Mouse (Mus musculus) forebrain, embryonic 10.5 days (tissue): ENCODE measurements at regions not wholly inside any gene's neighbourhood (a gene's known extent, or its start where the extent isn't known, plus 50 kb on each side); places are given as distances from the start of the nearest gene placed in this dataset.

Source experiments
- DNase-seq: peaks from one replicate; pipeline ENCODE4 v3.0.0-alpha.2; 2017; ENCODE audit warnings: low spot score; ENCODE audit errors: extremely low spot score
- H3K27ac ChIP-seq: fragments of 300-500 bp; sonication (generic); 2 replicates; pipeline ENCODE4 v1.5.1; 2016; ENCODE audit warnings: mild to moderate bottlenecking
- H3K27me3 ChIP-seq: fragments of 300-500 bp; sonication (generic); 2 replicates; pipeline ENCODE4 v1.6.1; 2016; ENCODE audit warnings: mild to moderate bottlenecking; ENCODE audit not compliant: poor library complexity, severe bottlenecking
- H3K36me3 ChIP-seq: fragments of 300-500 bp; sonication (generic); replicated peaks from 2 replicates; pipeline ENCODE4 v1.6.1; 2016; ENCODE audit warnings: mild to moderate bottlenecking, moderate library complexity
- H3K4me1 ChIP-seq: fragments of 300-500 bp; sonication (generic); 2 replicates; pipeline ENCODE4 v1.6.1; 2016
- H3K4me3 ChIP-seq: fragments of 300-500 bp; sonication (generic); 2 replicates; pipeline ENCODE4 v1.5.1; 2016; ENCODE audit warnings: mild to moderate bottlenecking, moderate library complexity
- H3K9me3 ChIP-seq: fragments of 300-500 bp; sonication (generic); 2 replicates; pipeline ENCODE4 v1.6.1; 2016; ENCODE audit warnings: mild to moderate bottlenecking, moderate library complexity
- WGBS: fragments of 180-500 bp; shearing (Covaris S2); methylation state at CpG from one replicate; pipeline ENCODE4 v1.1.7; 2016; 5-methylcytosine and 5-hydroxymethylcytosine counted together

- no peaks in the 10 kb centered on the region for H3K36me3 ChIP-seq
These were observed 719.5 kb upstream of the Kirrel3 start for GRCm38 (mm10) chr9:33766235-33766634.

DNA sequence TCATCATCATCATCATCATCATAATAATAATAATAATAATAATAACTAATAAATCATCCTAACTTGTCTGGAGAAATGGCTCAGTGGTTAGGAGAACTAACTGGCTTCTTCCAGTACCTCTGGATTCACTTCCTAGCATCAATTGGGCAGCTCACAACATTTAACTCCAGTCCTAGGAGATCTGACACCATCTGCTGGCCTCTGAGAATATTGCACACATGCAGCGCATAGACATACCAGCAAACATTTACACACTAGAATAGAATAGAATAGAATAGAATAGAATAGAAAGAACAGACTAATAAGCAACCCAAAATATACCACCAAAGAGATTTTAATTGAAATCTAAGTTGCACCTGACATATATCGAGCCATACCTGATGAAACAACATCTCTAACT lies 715.9 kb upstream of the Kirrel3 start:
- H3K4me1 ChIP-seq = no peaks in the 10 kb centered on the region
- no peak overlapping the region for H3K4me3 ChIP-seq
- DNase-seq = no peak
- no peaks in the 10 kb centered on the region for H3K36me3 ChIP-seq
- no peaks in the 10 kb centered on the region for H3K27me3 ChIP-seq
- 90% methylated on average over 2 of the region's 2 CpGs for WGBS
- H3K9me3 ChIP-seq = no peaks in the 10 kb centered on the region
- no peak overlapping the region for H3K27ac ChIP-seq

More at GRCm38 (mm10) chr9:33766235-33766634, 719.5 kb upstream of the Kirrel3 start:
- 92% methylated on average over 2 of the region's 2 CpGs for WGBS
- Histone ChIP-seq H3K9me3 (no peaks in the 10 kb centered on the region), H3K27me3 (no peaks in the 10 kb centered on the region), H3K4me3 (no peak overlapping the region), H3K27ac (no peak overlapping the region), H3K4me1 (no peaks in the 10 kb centered on the region)
- no peak for DNase-seq

DNA sequence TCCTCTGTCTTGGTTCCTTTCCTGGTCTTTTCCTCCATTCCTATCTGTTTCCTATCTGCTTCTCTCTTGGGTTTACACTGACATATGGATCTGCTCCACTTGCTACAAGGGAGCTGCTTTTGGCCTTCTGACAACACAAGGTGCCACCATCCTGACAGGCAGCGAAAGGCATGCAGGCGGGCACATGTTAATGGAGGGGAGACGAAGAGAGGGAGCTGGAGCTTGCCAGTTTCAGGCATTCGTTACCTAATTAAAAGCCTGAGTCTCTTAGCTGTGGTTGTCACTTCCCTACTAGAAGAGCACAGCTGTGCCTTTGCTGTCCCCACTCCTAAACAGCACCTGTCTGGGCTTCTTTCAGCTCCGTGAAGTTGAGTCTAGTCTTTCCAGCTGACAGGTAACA lies 711.5 kb upstream of the Kirrel3 start:
- no peak for DNase-seq
- Histone ChIP-seq H3K27me3 (no peaks in the 10 kb centered on the region), H3K9me3 (no peaks in the 10 kb centered on the region), H3K27ac (no peak overlapping the region), H3K4me3 (no peak overlapping the region), H3K36me3 (no peaks in the 10 kb centered on the region), H3K4me1 (no peaks in the 10 kb centered on the region)
- 75% methylated on average over 5 of the region's 5 CpGs for WGBS

DNA sequence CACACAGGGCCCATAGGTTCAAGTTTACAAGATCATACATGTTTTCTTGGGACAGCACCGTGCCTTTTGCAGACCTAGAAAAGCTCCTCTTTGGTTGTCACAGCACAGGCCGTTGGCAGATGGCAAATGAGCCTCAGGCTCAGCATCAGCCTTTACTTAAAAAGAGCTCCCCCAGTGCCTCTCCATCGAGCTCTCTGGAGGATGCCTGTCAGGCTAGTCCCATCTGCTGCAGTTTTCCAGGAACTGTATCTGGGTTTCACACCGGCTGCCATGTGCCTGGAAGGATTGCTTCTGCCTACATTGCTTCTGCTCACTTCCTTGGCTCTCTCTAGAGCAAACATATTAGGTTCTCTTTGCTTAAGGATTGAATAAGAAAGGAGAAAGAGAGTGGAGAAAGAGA lies 695.1 kb upstream of the Kirrel3 start:
- Histone ChIP-seq H3K4me3 (no peak overlapping the region), H3K36me3 (no peaks in the 10 kb centered on the region), H3K9me3 (no peaks in the 10 kb centered on the region), H3K4me1 (no peaks in the 10 kb centered on the region; the same call in 1 of the 2 replicates), H3K27ac (no peak overlapping the region), H3K27me3 (no peaks in the 10 kb centered on the region)
- DNase-seq = no peak
- WGBS = 82% methylated on average over 4 of the region's 4 CpGs

GRCm38 (mm10) chr9:33800250-33800649 lies 685.4 kb upstream of the Kirrel3 start:
- peaks cover 4% of the 10 kb centered on the region; the same call in 1 of the 2 replicates for H3K4me1 ChIP-seq
- H3K27ac ChIP-seq = no peak overlapping the region
- H3K4me3 ChIP-seq = no peak overlapping the region
- peaks cover 9% of the 10 kb centered on the region for H3K27me3 ChIP-seq
- 77% methylated on average over 6 of the region's 6 CpGs for WGBS
- H3K36me3 ChIP-seq = no peaks in the 10 kb centered on the region
- no peak for DNase-seq
- H3K9me3 ChIP-seq = no peaks in the 10 kb centered on the region

GRCm38 (mm10) chr9:33800763-33801162 lies 684.9 kb upstream of the Kirrel3 start:
- Histone ChIP-seq H3K9me3 (no peaks in the 10 kb centered on the region), H3K36me3 (no peaks in the 10 kb centered on the region), H3K27me3 (peaks cover 9% of the 10 kb centered on the region), H3K4me3 (no peak overlapping the region), H3K27ac (no peak overlapping the region), H3K4me1 (peaks cover 4% of the 10 kb centered on the region; the same call in 1 of the 2 replicates)
- no peak for DNase-seq
- WGBS = 74% methylated on average over 1 of the region's 1 CpGs

DNA sequence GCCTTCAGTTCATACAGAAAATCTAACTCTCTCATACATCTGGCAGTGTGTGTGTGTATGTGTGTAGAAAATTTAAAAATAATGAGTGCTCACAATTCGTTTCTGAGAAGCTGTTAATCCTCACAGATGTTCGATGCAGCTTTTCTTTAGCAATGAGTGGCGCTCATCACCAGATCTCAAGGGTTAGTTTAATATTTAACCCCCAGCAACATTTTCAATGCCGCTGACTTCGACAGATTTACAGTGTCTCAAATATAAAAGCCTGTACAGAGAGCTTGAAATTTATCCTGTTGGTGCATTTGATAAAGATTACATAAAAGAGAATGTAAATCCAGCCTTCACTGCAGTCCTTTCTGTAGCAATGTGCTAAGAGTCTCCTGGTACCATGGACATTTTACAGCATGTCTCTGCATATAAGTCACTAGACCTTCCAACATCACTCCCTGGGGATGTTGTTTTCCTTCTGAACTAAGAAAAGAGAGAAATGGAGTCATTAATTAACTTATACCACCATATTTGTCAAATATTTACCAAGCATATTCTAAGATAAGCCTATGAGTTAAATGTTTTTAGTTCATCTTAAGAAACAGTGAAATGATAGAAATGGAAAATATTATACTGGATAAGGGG lies 670.8 kb upstream of the Kirrel3 start:
- Histone ChIP-seq H3K9me3 (no peaks in the 10 kb centered on the region), H3K27me3 (no peaks in the 10 kb centered on the region), H3K4me3 (no peak overlapping the region), H3K36me3 (no peaks in the 10 kb centered on the region), H3K27ac (no peak overlapping the region), H3K4me1 (no peaks in the 10 kb centered on the region)
- no peak for DNase-seq
- WGBS = 84% methylated on average over 5 of the region's 5 CpGs

- Histone ChIP-seq H3K27ac (no peak overlapping the region), H3K36me3 (no peaks in the 10 kb centered on the region), H3K4me3 (no peak overlapping the region), H3K27me3 (no peaks in the 10 kb centered on the region), H3K9me3 (no peaks in the 10 kb centered on the region), H3K4me1 (no peaks in the 10 kb centered on the region)
- DNase-seq = no peak
- WGBS = 92% methylated on average over 9 of the region's 9 CpGs
These were observed 662.9 kb upstream of the Kirrel3 start for GRCm38 (mm10) chr9:33822574-33823394.

GRCm38 (mm10) chr9:33826116-33826515 lies 659.6 kb upstream of the Kirrel3 start:
- WGBS = 73% methylated on average over 4 of the region's 4 CpGs

GRCm38 (mm10) chr9:33827409-33827808 lies 658.3 kb upstream of the Kirrel3 start:
- Histone ChIP-seq H3K36me3 (no peaks in the 10 kb centered on the region), H3K27ac (no peak overlapping the region), H3K27me3 (no peaks in the 10 kb centered on the region), H3K9me3 (no peaks in the 10 kb centered on the region), H3K4me3 (no peak overlapping the region), H3K4me1 (no peaks in the 10 kb centered on the region)
- DNase-seq = no peak
- 82% methylated on average over 2 of the region's 2 CpGs for WGBS

More at GRCm38 (mm10) chr9:33826116-33826515, 659.6 kb upstream of the Kirrel3 start:
- no peaks in the 10 kb centered on the region for H3K4me1 ChIP-seq
- no peaks in the 10 kb centered on the region for H3K36me3 ChIP-seq
- H3K9me3 ChIP-seq = no peaks in the 10 kb centered on the region
- H3K27me3 ChIP-seq = no peaks in the 10 kb centered on the region
- H3K4me3 ChIP-seq = no peak overlapping the region
- no peak for DNase-seq
- H3K27ac ChIP-seq = no peak overlapping the region

DNA sequence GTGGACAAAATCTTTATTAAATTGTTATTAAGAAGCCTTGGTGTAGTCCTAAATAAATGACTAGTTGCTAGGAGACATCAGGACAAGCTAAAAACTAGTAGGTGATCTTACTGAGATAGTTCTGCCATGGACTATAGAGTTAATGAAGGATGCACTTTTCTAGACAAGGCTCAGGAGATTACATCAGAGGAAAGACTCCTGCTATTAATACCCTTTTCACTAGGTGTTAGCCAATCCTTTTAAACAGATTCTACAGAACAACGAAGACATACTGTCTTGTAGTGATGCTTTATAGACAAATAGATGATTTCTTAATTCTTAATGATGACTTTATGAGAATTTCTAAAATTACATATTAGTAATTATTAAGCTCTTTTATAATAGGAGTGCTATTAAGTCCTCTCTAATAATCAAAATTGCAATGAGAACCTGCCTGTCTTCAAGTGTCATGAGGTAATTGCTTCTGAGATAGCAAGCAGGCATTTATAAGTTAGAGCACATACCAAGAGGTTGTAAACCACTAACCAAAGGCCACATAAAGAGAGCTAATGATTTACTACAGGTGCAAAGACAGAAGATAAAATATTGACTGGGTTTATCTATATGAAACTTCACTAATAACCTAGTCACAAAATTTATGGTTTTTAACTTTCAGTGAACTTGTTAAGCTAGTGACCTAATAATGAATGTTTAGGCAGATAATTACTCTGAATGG lies 647.9 kb upstream of the Kirrel3 start:
- Histone ChIP-seq H3K36me3 (no peaks in the 10 kb centered on the region), H3K9me3 (no peaks in the 10 kb centered on the region), H3K4me1 (no peaks in the 10 kb centered on the region), H3K27ac (no peak overlapping the region), H3K27me3 (no peaks in the 10 kb centered on the region), H3K4me3 (no peak overlapping the region)
- 67% methylated on average over 1 of the region's 1 CpGs for WGBS
- no peak for DNase-seq

DNA sequence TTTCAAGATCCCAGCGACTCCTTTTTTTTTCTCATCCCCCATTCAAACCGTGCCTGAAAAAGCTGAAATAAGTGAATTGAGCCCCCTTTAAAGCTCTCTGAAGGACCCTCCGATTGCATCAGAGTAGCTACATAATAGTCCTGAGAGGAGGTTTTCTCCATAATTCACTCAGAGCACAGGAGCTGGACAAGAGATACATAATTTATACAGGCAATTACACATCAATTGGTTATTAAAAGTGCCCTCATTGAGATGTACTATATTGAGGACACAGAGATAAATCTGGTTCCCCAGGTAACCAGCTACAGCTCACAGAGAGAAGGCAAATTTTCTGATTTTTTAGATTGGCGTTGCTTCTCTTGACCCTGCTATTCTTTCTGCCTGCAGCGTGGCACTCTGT lies 636.1 kb upstream of the Kirrel3 start:
- H3K36me3 ChIP-seq = no peaks in the 10 kb centered on the region
- 84% methylated on average over 5 of the region's 5 CpGs for WGBS
- peaks cover 4% of the 10 kb centered on the region; the same call in 1 of the 2 replicates for H3K4me1 ChIP-seq
- DNase-seq = no peak
- no peaks in the 10 kb centered on the region for H3K27me3 ChIP-seq
- no peaks in the 10 kb centered on the region for H3K9me3 ChIP-seq
- H3K4me3 ChIP-seq = no peak overlapping the region
- H3K27ac ChIP-seq = no peak overlapping the region

DNA sequence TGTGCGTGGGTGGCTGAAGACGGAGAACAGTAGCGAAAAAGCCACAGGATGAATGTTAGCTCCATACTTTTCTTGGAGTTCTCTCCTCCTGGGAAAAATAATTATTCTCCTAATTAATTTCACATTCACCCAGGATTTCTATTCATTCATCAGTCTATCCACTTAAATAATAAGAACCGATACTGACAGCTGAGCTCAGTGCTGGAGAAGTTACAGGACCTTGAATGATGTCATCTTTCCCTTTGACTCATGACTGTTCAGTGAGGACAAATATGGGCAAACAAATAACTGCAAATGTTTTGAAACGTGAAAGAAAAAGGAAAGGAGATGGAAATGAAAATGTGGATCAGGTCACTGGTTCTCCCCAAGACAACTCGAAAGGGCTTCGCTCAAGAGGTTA lies 635.7 kb upstream of the Kirrel3 start:
- Histone ChIP-seq H3K4me3 (no peak overlapping the region), H3K27ac (no peak overlapping the region), H3K4me1 (peaks cover 4% of the 10 kb centered on the region; the same call in 1 of the 2 replicates), H3K9me3 (no peaks in the 10 kb centered on the region), H3K27me3 (no peaks in the 10 kb centered on the region), H3K36me3 (no peaks in the 10 kb centered on the region)
- WGBS = 84% methylated on average over 7 of the region's 7 CpGs
- no peak for DNase-seq
